Mouse (Mus musculus) bone marrow macrophage, adult 2 months (primary cell): ENCODE measurements around the gene Rnase12.
"Not testable (repeated sequence)": the region's sequence is repeated elsewhere in the genome, so short reads cannot be mapped to it uniquely, and the experiment has no call there.

Source experiments
- CTCF ChIP-seq: IDR thresholded peaks from 2 replicates; pipeline ENCODE4 v1.5.1; 2012; ENCODE audit warnings: low read depth, mild to moderate bottlenecking, low read length, moderate library complexity
- POLR2A ChIP-seq: IDR thresholded peaks from 2 replicates; pipeline ENCODE4 v1.6.1; 2012; ENCODE audit warnings: mild to moderate bottlenecking, low read depth, low read length, borderline replicate concordance

GRCm38 (mm10) chr14:51014724-51015123, 42.7 kb downstream of the Rnase12 start:
- TF ChIP-seq CTCF, POLR2A: not testable (repeated sequence)
